Mouse (Mus musculus) megakaryocyte, embryonic 14.5 days (primary cell): ENCODE results near the gene Spn. TPM values are rescaled to one million over a fixed set of nuclear protein-coding genes. Genes with fewer than 3 reads are reported as not detected.
"Not testable (repeated sequence)": the region's sequence is repeated elsewhere in the genome, so short reads cannot be mapped to it uniquely, and the experiment has no call there.

Source experiments
- H3K27me3 ChIP-seq: replicated peaks from 2 replicates; pipeline ENCODE3; 2012; ENCODE audit warnings: inconsistent platforms
- H3K36me3 ChIP-seq: replicated peaks from 2 replicates; pipeline ENCODE3; 2012; ENCODE audit warnings: low read length, inconsistent platforms, mixed read lengths
- H3K4me1 ChIP-seq: 2 replicates; pipeline ENCODE4 v1.6.1; 2012; ENCODE audit warnings: inconsistent platforms
- H3K4me3 ChIP-seq: replicated peaks from 2 replicates; pipeline ENCODE3; 2012; ENCODE audit warnings: moderate library complexity, mild to moderate bottlenecking, inconsistent platforms
- H3K9me3 ChIP-seq: 2 replicates; pipeline ENCODE4 v1.6.1; 2012; ENCODE audit warnings: inconsistent platforms
- FLI1 ChIP-seq: IDR thresholded peaks from 2 replicates; pipeline ENCODE4 v1.6.1; 2012; ENCODE audit warnings: low read length, inconsistent platforms, mixed read lengths
- GATA1 ChIP-seq: IDR thresholded peaks from 3 replicates; pipeline ENCODE4 v1.6.1; 2012; ENCODE audit warnings: mixed read lengths, low read length, inconsistent platforms, borderline replicate concordance
- polyA plus RNA-seq: library from polyadenylated mRNA; stranded (reverse); fragments of >175 nt; gene quantifications from 2 replicates; pipeline ENCODE4 v1.2.3, GENCODE M21; 2012; ENCODE audit warnings: low replicate concordance; ENCODE audit not compliant: insufficient read depth

Spn gene
- 2.2 and 17.4 TPM in 2 replicates for polyA plus RNA-seq

DNA sequence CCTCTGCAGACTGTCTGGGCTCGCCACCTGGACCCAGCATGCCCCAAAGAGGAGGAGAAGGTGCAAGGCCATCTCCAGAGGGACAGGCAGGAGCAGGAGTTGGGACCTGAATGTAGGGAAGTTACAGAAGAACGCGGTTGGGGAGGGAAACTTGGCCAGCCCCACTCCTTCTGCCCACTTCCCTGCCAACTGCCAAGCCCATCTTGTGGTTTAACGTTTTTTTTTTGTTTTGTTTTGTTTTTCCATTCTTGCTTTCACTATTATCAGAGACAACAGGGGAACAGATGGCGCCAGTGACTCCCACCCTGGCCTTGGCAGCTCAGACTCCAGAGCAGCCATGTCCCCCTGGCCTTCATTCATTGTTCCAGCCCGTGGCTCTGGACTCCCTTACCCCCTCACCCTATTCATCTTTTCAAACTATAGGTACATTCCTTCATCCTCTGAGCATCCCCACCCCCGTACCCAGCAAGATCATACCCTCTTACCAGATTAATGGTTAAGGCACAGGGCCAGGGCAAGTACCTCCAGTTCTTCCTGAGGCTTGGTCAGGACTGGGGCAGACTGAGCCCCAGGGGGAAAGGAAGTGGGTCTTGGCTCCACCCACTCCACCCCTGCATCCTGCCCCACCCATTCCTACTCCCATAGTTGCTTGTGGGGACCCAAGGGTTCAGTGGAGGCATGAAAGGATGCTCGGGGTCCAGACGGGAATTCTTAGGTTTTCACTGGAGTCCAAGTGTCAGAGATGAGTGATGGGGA is at the start of gene Spn:
Gene Spn (minus strand): TSS at position 562 of the 756 bp plus-strand sequence.
- no peaks in the 10 kb centered on the region for H3K9me3 ChIP-seq
- H3K4me1 ChIP-seq, result peaks cover 75% of the 10 kb centered on the region
- H3K36me3 ChIP-seq, result peaks cover 37% of the 10 kb centered on the region
- no peaks in the 10 kb centered on the region for H3K27me3 ChIP-seq
- TF ChIP-seq GATA1 (no peak), FLI1 (no peak)
- peak within 1 kb of the TSS; percentile 91 for H3K4me3 ChIP-seq

DNA sequence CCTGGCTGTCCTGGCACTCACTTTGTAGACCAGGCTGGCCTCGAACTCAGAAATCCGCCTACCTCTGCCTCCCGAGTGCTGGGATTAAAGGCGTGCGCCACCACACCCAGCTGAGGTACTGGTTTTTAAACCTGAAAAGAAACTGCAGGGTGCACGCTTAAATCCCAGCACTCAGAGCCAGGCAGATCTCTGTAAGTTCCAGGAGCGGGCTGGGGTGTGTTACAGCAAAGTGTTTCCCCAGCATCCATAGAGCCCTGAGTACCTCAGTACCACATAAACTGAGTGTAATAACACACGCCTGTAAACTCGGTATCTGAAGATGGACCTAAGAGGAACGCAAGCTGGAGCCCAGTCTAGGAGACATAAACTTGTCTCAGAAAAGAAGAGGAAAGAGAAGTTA is 49.7 kb upstream of the Spn start:
- TF ChIP-seq GATA1, result no peak
- TF ChIP-seq FLI1, result no peak
- Histone ChIP-seq H3K36me3 (peaks cover 21% of the 10 kb centered on the region), H3K4me3 (no peak overlapping the region), H3K27me3 (no peaks in the 10 kb centered on the region), H3K9me3 (no peaks in the 10 kb centered on the region), H3K4me1 (peaks cover 50% of the 10 kb centered on the region)

DNA sequence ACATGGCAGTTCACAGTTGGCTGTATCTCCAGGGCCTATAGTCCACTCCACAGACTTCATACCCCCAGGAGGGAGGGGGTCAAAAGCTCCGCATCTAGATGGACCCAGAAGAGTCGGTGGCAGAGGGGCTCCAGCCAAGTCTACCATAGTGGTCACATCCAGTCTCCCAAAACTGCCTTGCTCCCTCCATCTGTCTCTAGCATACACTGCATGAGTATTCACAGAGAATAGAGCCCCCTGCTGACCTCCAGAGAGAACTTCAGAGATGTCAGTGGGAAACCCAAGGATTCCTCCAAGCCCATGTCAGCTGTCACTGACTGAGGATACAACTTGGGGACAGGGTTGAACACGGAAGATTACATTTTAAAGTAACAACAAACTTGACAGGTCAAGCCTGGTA is 48.0 kb upstream of the Spn start:
- H3K4me1 ChIP-seq, result peaks cover 67% of the 10 kb centered on the region
- no peak for TF ChIP-seq FLI1
- no peak for TF ChIP-seq GATA1
- peaks cover 5% of the 10 kb centered on the region for H3K36me3 ChIP-seq
- H3K27me3 ChIP-seq, result no peaks in the 10 kb centered on the region
- H3K9me3 ChIP-seq, result no peaks in the 10 kb centered on the region
- no peak overlapping the region for H3K4me3 ChIP-seq

DNA sequence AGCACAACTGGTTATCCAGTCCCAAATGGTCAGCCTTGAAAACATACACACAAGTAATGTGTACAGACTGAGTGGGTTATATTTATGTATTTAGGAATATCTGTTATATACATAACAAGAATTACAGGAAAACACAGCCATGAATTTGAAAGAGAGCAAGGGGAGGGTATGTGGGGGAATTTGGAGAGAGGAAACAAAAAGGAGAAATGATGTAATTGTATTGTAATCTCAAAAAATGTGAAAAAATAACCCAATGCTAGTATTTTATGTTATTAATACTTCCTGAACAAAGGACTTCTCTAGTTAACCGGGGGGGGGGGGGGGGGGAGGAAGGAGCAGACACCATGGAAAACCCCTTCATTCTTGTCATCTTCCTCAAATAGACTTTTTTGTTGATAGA is 47.1 kb upstream of the Spn start:
- peaks cover 2% of the 10 kb centered on the region for H3K36me3 ChIP-seq
- TF ChIP-seq GATA1 (no peak), FLI1 (no peak)
- H3K9me3 ChIP-seq, result no peaks in the 10 kb centered on the region
- peaks cover 74% of the 10 kb centered on the region for H3K4me1 ChIP-seq
- H3K4me3 ChIP-seq, result no peak overlapping the region
- H3K27me3 ChIP-seq, result no peaks in the 10 kb centered on the region

DNA sequence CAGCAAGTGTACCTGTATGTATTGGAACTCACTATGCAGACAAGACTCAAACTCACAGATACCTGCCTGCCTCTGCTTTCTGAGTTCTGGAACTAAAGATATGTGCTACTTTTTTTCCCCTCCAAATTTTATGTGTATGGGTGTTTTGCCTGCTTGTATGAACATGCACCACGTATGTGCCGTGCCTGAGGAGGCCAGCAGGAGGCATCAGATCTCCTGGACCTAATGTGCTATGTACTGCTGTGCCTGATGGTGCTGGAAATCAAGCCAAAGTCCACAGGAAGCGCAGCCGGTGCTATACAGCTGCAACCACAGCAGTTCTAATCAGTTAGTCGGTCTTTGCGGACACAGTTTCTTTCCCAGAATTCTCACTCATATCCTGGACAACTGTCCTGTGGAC is 46.2 kb upstream of the Spn start:
- peaks cover 2% of the 10 kb centered on the region for H3K36me3 ChIP-seq
- no peak for TF ChIP-seq FLI1
- no peak for TF ChIP-seq GATA1
- peaks cover 4% of the 10 kb centered on the region; the same call in 1 of the 2 replicates for H3K9me3 ChIP-seq
- peaks cover 65% of the 10 kb centered on the region for H3K4me1 ChIP-seq
- no peaks in the 10 kb centered on the region for H3K27me3 ChIP-seq
- H3K4me3 ChIP-seq, result peak overlapping the region; percentile 21

DNA sequence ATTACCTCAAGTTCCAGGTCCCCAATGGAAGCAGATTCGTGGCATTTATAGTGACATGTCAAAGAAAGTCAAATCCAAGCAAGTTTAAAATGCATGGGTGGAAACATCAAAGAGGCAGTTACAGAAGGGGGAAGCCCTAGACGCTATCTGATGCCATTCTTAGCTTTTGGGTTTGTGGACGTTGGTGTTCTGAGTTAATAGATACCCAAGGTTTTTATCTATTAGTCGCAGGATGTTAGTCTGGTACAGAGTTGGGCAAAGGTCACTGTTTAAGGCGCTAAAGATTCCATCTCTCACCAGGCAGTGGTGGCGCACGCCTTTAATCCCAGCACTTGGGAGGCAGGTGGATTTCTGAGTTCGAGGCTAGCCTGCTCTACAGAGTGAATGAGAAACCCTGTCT is 45.7 kb upstream of the Spn start:
- TF ChIP-seq GATA1 (no peak), FLI1 (no peak)
- Histone ChIP-seq H3K27me3 (no peaks in the 10 kb centered on the region), H3K4me3 (no peak overlapping the region), H3K36me3 (no peaks in the 10 kb centered on the region), H3K4me1 (peaks cover 61% of the 10 kb centered on the region), H3K9me3 (peaks cover 4% of the 10 kb centered on the region; the same call in 1 of the 2 replicates)

DNA sequence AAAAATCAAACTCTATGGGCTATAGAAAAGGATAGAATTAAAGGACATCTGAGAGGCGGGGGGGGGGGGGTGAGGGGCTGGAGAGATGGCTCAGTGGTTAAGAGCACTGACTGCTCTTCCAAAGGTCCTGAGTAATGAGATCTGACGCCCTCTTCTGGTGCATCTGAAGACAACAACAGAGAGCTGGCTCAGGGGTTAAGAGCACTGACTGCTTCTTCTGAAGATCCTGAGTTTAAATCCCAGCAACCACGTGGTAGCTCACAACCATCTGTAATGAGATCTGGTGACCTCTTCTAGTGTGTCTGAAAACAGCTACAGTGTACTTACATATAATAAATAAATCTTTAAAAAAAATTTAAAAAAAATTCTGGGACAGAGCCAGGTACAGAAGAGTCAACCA is 44.1 kb upstream of the Spn start:
- H3K9me3 ChIP-seq, H3K36me3 ChIP-seq, H3K27me3 ChIP-seq, H3K4me3 ChIP-seq: not testable (repeated sequence)
- peaks cover 75% of the 10 kb centered on the region for H3K4me1 ChIP-seq

DNA sequence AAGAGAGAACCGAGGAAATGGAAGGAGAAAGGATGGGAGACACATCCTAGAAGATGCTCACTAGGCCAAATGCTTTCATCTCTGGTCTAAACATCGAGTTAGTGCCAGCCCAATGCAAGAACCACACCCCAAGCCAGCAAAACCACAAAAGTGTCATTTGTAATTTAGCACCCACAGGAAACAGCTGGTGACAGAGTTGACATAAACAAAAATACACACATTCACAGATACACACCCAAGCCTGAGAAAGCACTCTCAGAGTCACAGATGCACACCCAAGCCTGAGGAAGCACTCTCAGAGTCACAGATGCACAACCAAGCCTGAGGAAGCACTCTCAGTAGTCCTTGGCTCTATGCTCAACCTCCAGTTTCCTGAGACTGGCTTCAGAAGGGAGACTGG is 43.2 kb upstream of the Spn start:
- no peaks in the 10 kb centered on the region for H3K27me3 ChIP-seq
- peaks cover 76% of the 10 kb centered on the region for H3K4me1 ChIP-seq
- TF ChIP-seq FLI1 (no peak), GATA1 (no peak)
- no peak overlapping the region for H3K4me3 ChIP-seq
- peaks cover 4% of the 10 kb centered on the region; the same call in 1 of the 2 replicates for H3K9me3 ChIP-seq
- no peaks in the 10 kb centered on the region for H3K36me3 ChIP-seq

DNA sequence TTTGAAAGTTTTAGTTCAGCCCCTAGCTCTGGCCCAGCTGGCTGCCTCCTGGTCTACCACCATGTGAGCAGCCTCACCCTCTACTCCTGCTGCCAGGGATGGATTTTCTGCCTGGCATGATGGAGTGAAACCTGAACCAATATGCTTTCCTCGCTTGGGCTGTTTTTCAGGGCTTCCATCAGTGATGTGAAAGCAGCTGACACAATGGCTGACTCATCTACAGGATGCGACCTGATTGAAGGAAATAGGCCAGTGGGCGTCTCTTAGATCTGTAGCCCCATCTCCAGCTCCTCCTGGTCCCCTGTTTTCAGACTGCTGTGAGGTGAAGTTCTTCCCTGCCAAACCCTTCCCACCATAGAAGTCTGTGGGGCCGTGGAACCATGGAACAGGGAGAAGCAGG is 39.3 kb upstream of the Spn start:
- Histone ChIP-seq H3K4me3 (no peak overlapping the region), H3K4me1 (peaks cover 39% of the 10 kb centered on the region), H3K36me3 (no peaks in the 10 kb centered on the region), H3K27me3 (no peaks in the 10 kb centered on the region), H3K9me3 (peaks cover 18% of the 10 kb centered on the region)
- no peak for TF ChIP-seq FLI1
- TF ChIP-seq GATA1, result no peak

DNA sequence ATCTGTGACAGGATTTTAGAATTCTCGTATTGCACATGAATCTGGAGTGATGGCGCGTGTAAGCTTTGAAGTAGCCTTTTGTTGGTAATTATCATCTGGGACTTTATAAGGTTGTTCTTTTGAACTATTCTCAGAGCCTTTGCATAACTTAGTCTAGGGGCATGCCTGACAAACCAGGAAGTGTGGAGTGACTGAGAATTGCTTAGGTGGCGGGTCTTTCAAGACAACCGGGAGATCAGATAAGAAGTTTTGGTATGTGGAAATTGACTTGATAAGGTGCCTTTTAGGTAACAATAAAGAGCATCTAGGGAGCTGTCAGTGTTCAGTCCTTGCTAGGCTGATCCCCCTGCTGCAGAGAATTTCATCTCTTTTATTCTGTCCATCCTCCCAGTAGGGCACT is 28.9 kb upstream of the Spn start:
- H3K36me3 ChIP-seq, result no peaks in the 10 kb centered on the region
- no peak overlapping the region for H3K4me3 ChIP-seq
- peaks cover 20% of the 10 kb centered on the region for H3K9me3 ChIP-seq
- TF ChIP-seq FLI1 (no peak), GATA1 (no peak)
- peaks cover 4% of the 10 kb centered on the region for H3K27me3 ChIP-seq
- H3K4me1 ChIP-seq, result peaks cover 32% of the 10 kb centered on the region
